In the genomic region with DNA sequence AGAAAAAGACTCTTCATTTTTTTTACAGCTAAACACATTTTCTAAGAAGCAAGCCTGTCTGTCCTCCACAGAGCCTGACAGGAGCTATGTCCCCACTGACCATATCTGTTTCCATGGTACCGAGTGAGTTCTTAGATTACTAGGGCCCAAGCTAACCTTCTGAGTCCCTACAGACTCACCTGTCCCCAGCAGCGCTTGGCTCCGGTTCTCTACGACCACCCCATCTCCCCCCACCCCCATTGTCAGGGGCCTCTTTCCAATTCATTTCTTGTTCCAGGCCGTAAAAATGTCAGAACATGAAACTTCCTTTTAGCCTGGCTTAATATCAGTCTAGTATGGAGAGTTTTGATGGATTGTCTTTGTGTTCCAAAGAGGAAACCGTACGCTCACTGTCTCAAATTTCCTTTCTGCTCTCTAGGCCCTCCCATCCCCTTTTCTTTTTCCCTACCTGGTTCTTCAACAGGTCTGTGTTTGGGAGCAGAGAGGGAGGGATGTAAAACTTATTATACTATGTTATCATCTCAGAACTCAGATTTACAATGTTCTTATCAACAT, we compare ENCODE assay signal across 10 mouse cellular contexts.
DNase-seq lines count a peak whose midpoint lies in the region; ATAC-seq and TF ChIP-seq lines count a peak whose summit lies in the region.
"Had no signal": no experiment of that assay in that cellular context is flagged by ENCODE, and none has a peak within 500 bp of the region (broad histone marks: within the 10 kb centered on the region; RNA-seq: fewer than 3 reads in every experiment).

No protein-coding gene starts in this region.

- no peak for DNase-seq in heart, postnatal 25 days (ENCODE audit: low spot score)
- no peak for DNase-seq in midbrain, postnatal 0 days (ENCODE audit: low spot score)
- DNase-seq in layer of hippocampus, postnatal 25 days (ENCODE audit: extremely low spot score in 1 of 2, low spot score in 1 of 2), result no peak
- no peak for DNase-seq in urinary bladder, postnatal 25 days (ENCODE audit: low spot score)
- DNase-seq: thymus, postnatal 36 days had no signal

- ATAC-seq in heart, embryonic 16.5 days (replicated peaks; ENCODE audit: extremely low read depth, insufficient read depth, low FRiP score), result no peak
- ATAC-seq in embryonic facial prominence, embryonic 15.5 days (ENCODE audit: insufficient number of reproducible peaks, low FRiP score, low TSS enrichment, low read depth), result no peak
- ATAC-seq in hindbrain, embryonic 15.5 days (ENCODE audit: low FRiP score, low read depth), result no peak
- no peak for ATAC-seq in midbrain, postnatal 0 days (ENCODE audit: low FRiP score)
- no peak for ATAC-seq in megakaryocyte-erythroid progenitor cell, adult 5-6 weeks (replicated peaks; ENCODE audit: low FRiP score, low TSS enrichment, poor library complexity, severe bottlenecking)

- H3K4me2 ChIP-seq in heart, embryonic 16.5 days (ENCODE audit: low read depth, low read length), result no peak overlapping the region
- no peak overlapping the region for H3K4me2 ChIP-seq in embryonic facial prominence, embryonic 15.5 days (replicated peaks)
- peak overlapping the region; percentile 77 for H3K4me2 ChIP-seq in hindbrain, embryonic 15.5 days
- H3K4me2 ChIP-seq in midbrain, postnatal 0 days (ENCODE audit: low read depth, low read length, poor library complexity, severe bottlenecking), result peak overlapping the region; percentile 62

- 69% methylated on average over 7 of the region's 7 CpGs for WGBS in heart, embryonic 16.5 days
- WGBS in embryonic facial prominence, embryonic 15.5 days, result 39% methylated on average over 7 of the region's 7 CpGs
- 34% methylated on average over 7 of the region's 7 CpGs for WGBS in hindbrain, embryonic 15.5 days
- WGBS in midbrain, postnatal 0 days, result 24% methylated on average over 7 of the region's 7 CpGs

- intact Hi-C loops in heart, postnatal 25 days (cut with DNase I), result loop anchor here (1.0 kb wide), 1 partner anchor 724 kb away; no protein-coding TSS in a partner anchor

- H3K4me1 ChIP-seq in heart, embryonic 16.5 days (ENCODE audit: control insufficient read depth, insufficient read depth, low read length), result peaks cover 11% of the 10 kb centered on the region
- peaks cover 33% of the 10 kb centered on the region for H3K4me1 ChIP-seq in embryonic facial prominence, embryonic 15.5 days
- peaks cover 48% of the 10 kb centered on the region for H3K4me1 ChIP-seq in hindbrain, embryonic 15.5 days (replicated peaks)
- peaks cover 21% of the 10 kb centered on the region for H3K4me1 ChIP-seq in midbrain, postnatal 0 days (ENCODE audit: insufficient read depth, low read length)

- no peaks in the 10 kb centered on the region for H3K36me3 ChIP-seq in heart, embryonic 16.5 days (ENCODE audit: control insufficient read depth, insufficient read depth)
- no peaks in the 10 kb centered on the region for H3K36me3 ChIP-seq in embryonic facial prominence, embryonic 15.5 days
- H3K36me3 ChIP-seq in hindbrain, embryonic 15.5 days, result no peaks in the 10 kb centered on the region
- H3K36me3 ChIP-seq in midbrain, postnatal 0 days (ENCODE audit: insufficient read depth, low read length), result no peaks in the 10 kb centered on the region

- no peaks in the 10 kb centered on the region for H3K27me3 ChIP-seq in heart, embryonic 16.5 days (ENCODE audit: control insufficient read depth, insufficient read depth, low read length)
- H3K27me3 ChIP-seq in embryonic facial prominence, embryonic 15.5 days, result no peaks in the 10 kb centered on the region
- H3K27me3 ChIP-seq in hindbrain, embryonic 15.5 days, result no peaks in the 10 kb centered on the region
- H3K27me3 ChIP-seq in midbrain, postnatal 0 days (ENCODE audit: insufficient read depth, low read length), result no peaks in the 10 kb centered on the region

- no peak overlapping the region for H3K9ac ChIP-seq in heart, embryonic 16.5 days (ENCODE audit: low read length)
- H3K9ac ChIP-seq in embryonic facial prominence, embryonic 15.5 days, result no peak overlapping the region
- peak overlapping the region; percentile 56 for H3K9ac ChIP-seq in hindbrain, embryonic 15.5 days
- H3K9ac ChIP-seq in midbrain, postnatal 0 days (replicated peaks; ENCODE audit: low read length, poor library complexity, severe bottlenecking), result peak overlapping the region; percentile 55

- no peak for TF ChIP-seq CTCF in midbrain, postnatal 0 days (IDR thresholded peaks at IDR 0.05)

- no peak overlapping the region for H3K4me3 ChIP-seq in heart, embryonic 16.5 days (ENCODE audit: low read length)
- no peak overlapping the region for H3K4me3 ChIP-seq in embryonic facial prominence, embryonic 15.5 days (replicated peaks)
- H3K4me3 ChIP-seq in hindbrain, embryonic 15.5 days, result peak overlapping the region; percentile 5; the same call in 1 of the 2 replicates
- H3K4me3 ChIP-seq in midbrain, postnatal 0 days (ENCODE audit: low read depth, low read length), result peak overlapping the region; percentile 35; the same call in 1 of the 2 replicates
- H3K4me3 ChIP-seq: erythroblast, embryonic 14.5 days had no signal

- H3K27ac ChIP-seq in heart, embryonic 16.5 days (ENCODE audit: low read length), result 0 out of 2 replicates have a peak overlapping the region, but pooled peaks have one; percentile 13
- peak overlapping the region; percentile 99 for H3K27ac ChIP-seq in embryonic facial prominence, embryonic 15.5 days (replicated peaks)
- peak overlapping the region; percentile 97 for H3K27ac ChIP-seq in hindbrain, embryonic 15.5 days (replicated peaks)
- H3K27ac ChIP-seq in midbrain, postnatal 0 days (ENCODE audit: low read depth, low read length), result peak overlapping the region; percentile 90

- no peaks in the 10 kb centered on the region for H3K9me3 ChIP-seq in heart, embryonic 16.5 days (replicated peaks; ENCODE audit: control insufficient read depth, low read length)
- H3K9me3 ChIP-seq in embryonic facial prominence, embryonic 15.5 days (replicated peaks), result no peaks in the 10 kb centered on the region
- H3K9me3 ChIP-seq in hindbrain, embryonic 15.5 days, result no peaks in the 10 kb centered on the region
- no peaks in the 10 kb centered on the region for H3K9me3 ChIP-seq in midbrain, postnatal 0 days (ENCODE audit: low read length)

Comparison
In these comparisons a context has a peak if more than half of its experiments do, and no peak if none do; other contexts are left out.
1. H3K27ac ChIP-seq: peak in every context shown above with its lines; median percentile 99 in embryonic facial prominence, embryonic 15.5 days; 97 in hindbrain, embryonic 15.5 days; 90 in midbrain, postnatal 0 days; 13 in heart, embryonic 16.5 days.
2. H3K4me2 ChIP-seq: peak in hindbrain, embryonic 15.5 days (single experiment) and midbrain, postnatal 0 days (single experiment); none in heart, embryonic 16.5 days (single experiment) and embryonic facial prominence, embryonic 15.5 days (single experiment).
3. H3K4me3 ChIP-seq: peak in hindbrain, embryonic 15.5 days (single experiment) and midbrain, postnatal 0 days (single experiment); none in heart, embryonic 16.5 days (single experiment) and embryonic facial prominence, embryonic 15.5 days (single experiment).
4. H3K9ac ChIP-seq: peak in hindbrain, embryonic 15.5 days (single experiment) and midbrain, postnatal 0 days (single experiment); none in heart, embryonic 16.5 days (single experiment) and embryonic facial prominence, embryonic 15.5 days (single experiment).